Mouse (Mus musculus): ENCODE results near the gene Vmn2r124. TPM values are rescaled to one million over a fixed set of nuclear protein-coding genes. Genes with fewer than 3 reads are reported as not detected.
"Not testable (repeated sequence)": the region's sequence is repeated elsewhere in the genome, so short reads cannot be mapped to it uniquely, and the experiment has no call there.

The Vmn2r124 gene
- not detected in 2 replicates for polyA plus RNA-seq (2016; fragmentation: Nextera tagmentation; extraction: Ambion mirVana)

- Histone ChIP-seq H3K36me3 (no peaks in the 10 kb centered on the region), H3K27ac (no peak within 1 kb of the TSS), H3K4me3 (no peak within 1 kb of the TSS), H3K9me3 (replicated peaks) (no peaks in the 10 kb centered on the region), H3K27me3 (ENCODE audit: low read depth, poor library complexity, severe bottlenecking) (no peaks in the 10 kb centered on the region), H3K4me1 (no peaks in the 10 kb centered on the region)
- no peak for DNase-seq (ENCODE audit: low spot score)
- WGBS: 74% methylated on average over 2 of the region's 2 CpGs
Measured at GRCm38 (mm10) chr17:18049124-18049523, at the start of gene Vmn2r124. Gene Vmn2r124 (plus strand): TSS chr17:18049424.

DNA sequence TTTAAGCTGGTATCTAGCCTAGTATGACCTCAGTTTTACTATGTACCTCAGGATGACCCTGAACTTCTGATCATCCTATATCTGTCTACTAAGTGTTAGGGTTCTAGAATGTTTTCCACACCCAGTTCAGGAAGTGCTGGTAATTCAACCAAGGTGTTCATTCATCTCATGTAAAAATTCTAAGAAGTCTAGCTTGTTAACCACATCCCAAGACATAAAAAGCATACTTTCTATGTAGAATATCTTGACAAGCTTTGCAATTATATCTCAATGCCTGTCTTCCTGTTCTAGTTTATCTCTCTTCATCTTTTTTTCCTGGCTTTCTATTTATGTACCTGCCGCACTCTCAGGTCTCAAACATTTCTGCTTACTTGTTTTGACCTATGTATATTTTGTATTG lies 44.5 kb upstream of the Vmn2r124 start:
- Histone ChIP-seq H3K36me3 (no peaks in the 10 kb centered on the region), H3K4me3 (no peak overlapping the region)
- WGBS: 96% methylated on average over 1 of the region's 1 CpGs

DNA sequence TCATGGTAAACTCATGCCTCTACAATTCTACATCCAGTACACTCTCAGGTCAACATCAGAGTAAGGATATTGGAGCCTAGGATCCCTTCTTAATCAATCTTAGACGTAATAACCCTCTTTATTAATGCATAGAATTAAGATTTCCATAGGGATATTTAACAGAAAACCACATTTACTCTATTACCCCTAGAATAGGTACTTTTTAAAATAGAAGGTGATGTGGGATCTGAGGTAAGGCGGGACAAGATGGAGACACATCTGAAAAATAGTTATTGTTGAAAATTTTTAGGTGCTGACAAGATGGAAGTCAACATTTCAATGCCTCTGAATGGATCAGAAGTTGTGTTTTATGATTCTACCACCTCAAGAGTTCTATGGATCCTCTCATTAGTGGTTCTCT lies 27.8 kb upstream of the Vmn2r124 start, which contains the start of gene Fpr-rs4:
Gene Fpr-rs4 (plus strand): TSS at position 301 of the 400 bp plus-strand sequence.
- no peaks in the 10 kb centered on the region for H3K4me1 ChIP-seq
- no peaks in the 10 kb centered on the region for H3K9me3 ChIP-seq (replicated peaks)
- H3K27ac ChIP-seq: no peak within 1 kb of the TSS
- DNase-seq (ENCODE audit: low spot score): no peak
- H3K27me3 ChIP-seq (ENCODE audit: low read depth, poor library complexity, severe bottlenecking): no peaks in the 10 kb centered on the region
- 72% methylated on average over 2 of the region's 2 CpGs for WGBS
- no peaks in the 10 kb centered on the region for H3K36me3 ChIP-seq
- no peak within 1 kb of the TSS for H3K4me3 ChIP-seq

More for the DNA sequence above, 44.5 kb upstream of the Vmn2r124 start:
- Histone ChIP-seq H3K27ac (no peak overlapping the region), H3K4me1 (no peaks in the 10 kb centered on the region), H3K27me3 (ENCODE audit: low read depth, poor library complexity, severe bottlenecking) (no peaks in the 10 kb centered on the region), H3K9me3 (replicated peaks) (no peaks in the 10 kb centered on the region)
- no peak for DNase-seq (ENCODE audit: low spot score)

DNA sequence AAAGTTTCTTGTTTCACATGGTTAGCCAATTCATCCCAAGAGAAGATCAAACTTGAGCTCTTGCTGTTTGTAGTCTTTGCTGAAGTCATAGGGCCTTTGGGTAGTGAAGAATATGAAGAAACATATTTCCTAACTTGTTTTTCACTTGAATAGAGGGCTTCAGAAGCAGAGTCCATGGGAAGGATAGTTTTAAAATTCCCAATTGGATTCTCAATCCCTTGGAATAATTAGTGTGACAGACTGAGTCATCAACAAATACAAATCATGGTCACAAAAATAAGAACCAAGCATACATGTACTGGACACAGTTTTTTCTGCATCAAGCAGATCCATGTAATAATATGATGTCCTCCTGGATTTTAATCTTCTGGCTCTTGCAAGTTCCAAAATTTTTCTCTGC lies 35.5 kb downstream of the Vmn2r124 start, which contains the start of gene Vmn2r91:
Gene Vmn2r91 (plus strand): TSS at position 301 of the 400 bp plus-strand sequence.
- not testable (repeated sequence) for H3K27me3 ChIP-seq (ENCODE audit: low read depth, poor library complexity, severe bottlenecking); H3K27ac ChIP-seq; H3K36me3 ChIP-seq; H3K9me3 ChIP-seq (replicated peaks); H3K4me3 ChIP-seq; H3K4me1 ChIP-seq; DNase-seq (ENCODE audit: low spot score)

DNA sequence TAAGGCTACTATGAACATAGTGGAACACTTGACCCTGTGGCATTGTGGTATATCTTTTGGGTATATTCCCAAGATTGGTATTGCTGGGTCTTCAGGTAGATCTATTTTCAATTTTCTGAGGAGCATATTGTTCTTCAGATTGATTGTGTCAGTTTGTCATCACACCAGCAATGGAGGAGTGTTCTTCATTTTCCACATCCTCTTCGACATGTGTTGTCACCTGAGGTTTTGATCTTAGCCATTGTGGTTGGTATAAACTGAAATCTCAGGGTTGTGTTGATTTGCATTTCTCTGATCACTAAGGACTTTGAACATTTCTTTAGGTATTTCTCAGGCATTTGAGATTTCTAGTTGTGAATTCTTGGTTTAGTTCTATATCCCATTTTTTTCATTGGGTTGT lies 46.4 kb downstream of the Vmn2r124 start:
- not testable (repeated sequence) for H3K36me3 ChIP-seq; H3K4me1 ChIP-seq; H3K27ac ChIP-seq; DNase-seq (ENCODE audit: low spot score); H3K9me3 ChIP-seq (replicated peaks); H3K27me3 ChIP-seq (ENCODE audit: low read depth, poor library complexity, severe bottlenecking); H3K4me3 ChIP-seq
- WGBS: 70% methylated on average over 1 of the region's 1 CpGs

- H3K4me1 ChIP-seq; DNase-seq (ENCODE audit: low spot score): not testable (repeated sequence)
- 91% methylated on average over 3 of the region's 3 CpGs for WGBS
Measured at GRCm38 (mm10) chr17:18102265-18102664, 53.0 kb downstream of the Vmn2r124 start.

More at GRCm38 (mm10) chr17:18102265-18102664, 53.0 kb downstream of the Vmn2r124 start:
- H3K9me3 ChIP-seq (replicated peaks); H3K27me3 ChIP-seq (ENCODE audit: low read depth, poor library complexity, severe bottlenecking); H3K36me3 ChIP-seq; H3K27ac ChIP-seq; H3K4me3 ChIP-seq: not testable (repeated sequence)

Other genes with a start within 250 kb of the Vmn2r124 start
- gene Spaca6, start 222.3 kb upstream of the Vmn2r124 start, polyA plus RNA-seq (2016; fragmentation: Nextera tagmentation; extraction: Ambion mirVana): 55.0 and 75.1 TPM in 2 replicates
- 1.2 and 2.1 TPM in 2 replicates for gene Has1, start 194.2 kb upstream of the Vmn2r124 start, polyA plus RNA-seq (2016; fragmentation: Nextera tagmentation; extraction: Ambion mirVana)
- not detected in 2 replicates for gene Fpr1, start 165.5 kb upstream of the Vmn2r124 start, polyA plus RNA-seq (2016; fragmentation: Nextera tagmentation; extraction: Ambion mirVana)
- gene Fpr2, start 161.6 kb upstream of the Vmn2r124 start, polyA plus RNA-seq (2016; fragmentation: Nextera tagmentation; extraction: Ambion mirVana): 0.16 TPM in 1 of 2 replicates, not detected in the other
- not detected in 2 replicates for gene Fpr3, start 161.6 kb upstream of the Vmn2r124 start, polyA plus RNA-seq (2016; fragmentation: Nextera tagmentation; extraction: Ambion mirVana)
- gene Fpr-rs4, start 27.7 kb upstream of the Vmn2r124 start, polyA plus RNA-seq (2016; fragmentation: Nextera tagmentation; extraction: Ambion mirVana): not detected in 2 replicates
- not detected in 2 replicates for gene Vmn2r91, start 35.6 kb downstream of the Vmn2r124 start, polyA plus RNA-seq (2016; fragmentation: Nextera tagmentation; extraction: Ambion mirVana)
- gene Vmn2r92, start 102.5 kb downstream of the Vmn2r124 start, polyA plus RNA-seq (2016; fragmentation: Nextera tagmentation; extraction: Ambion mirVana): not detected in 2 replicates
- gene Vmn2r94, start 228.3 kb downstream of the Vmn2r124 start, polyA plus RNA-seq (2016; fragmentation: Nextera tagmentation; extraction: Ambion mirVana): not detected in 2 replicates
- gene Vmn2r93, start 248.7 kb downstream of the Vmn2r124 start, polyA plus RNA-seq (2016; fragmentation: Nextera tagmentation; extraction: Ambion mirVana): not detected in 2 replicates